Mouse (Mus musculus): ENCODE results near the gene Zdhhc12. TPM values are rescaled to one million over a fixed set of nuclear protein-coding genes. Genes with fewer than 3 reads are reported as not detected.
"Not testable (repeated sequence)": the region's sequence is repeated elsewhere in the genome, so short reads cannot be mapped to it uniquely, and the experiment has no call there.

Zdhhc12 gene
- 1 to 10 TPM; 3.1 to 3.9 (median 3.4) TPM for total RNA-seq (2022)

GRCm38 (mm10) chr2:30093471-30094207, at the start of gene Zdhhc12:
Gene Zdhhc12 (minus strand): TSS chr2:30093648.
- peak; percentile 83 to 91 for DNase-seq (ENCODE audit: low spot score in 2 of 2)

DNA sequence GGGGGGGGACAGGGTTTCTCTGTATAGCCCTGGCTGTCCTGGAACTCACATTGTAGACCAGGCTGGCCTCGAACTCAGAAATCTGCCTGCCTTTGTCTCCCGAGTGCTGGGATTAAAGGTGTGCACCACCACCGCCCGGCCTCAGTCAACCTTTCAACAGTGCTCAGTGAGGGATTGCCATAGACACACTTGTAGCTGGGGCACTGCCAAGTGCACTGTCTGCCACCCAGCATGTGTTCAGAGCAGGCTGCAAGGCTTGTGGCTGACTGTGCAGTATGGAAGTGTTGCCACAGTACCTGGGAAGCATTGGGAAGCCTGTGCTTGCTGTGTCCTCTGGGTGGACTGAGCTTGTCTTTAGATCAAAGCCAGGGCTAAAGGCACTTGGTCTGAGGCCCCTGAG, 46.6 kb upstream of the Zdhhc12 start:
- DNase-seq (ENCODE audit: low spot score in 2 of 2): not testable (repeated sequence)

- DNase-seq (ENCODE audit: low spot score in 2 of 2): no peak
Observed at GRCm38 (mm10) chr2:30136458-30136857, 43.0 kb upstream of the Zdhhc12 start.

GRCm38 (mm10) chr2:30134928-30135620, 41.6 kb upstream of the Zdhhc12 start:
- DNase-seq (ENCODE audit: low spot score in 2 of 2): no peak

- no peak for DNase-seq (ENCODE audit: low spot score in 2 of 2)
Observed at GRCm38 (mm10) chr2:30134378-30134711, 40.9 kb upstream of the Zdhhc12 start.

GRCm38 (mm10) chr2:30133613-30134377, 40.3 kb upstream of the Zdhhc12 start, which contains the start of gene Tbc1d13:
Gene Tbc1d13 (plus strand): TSS chr2:30133746.
- DNase-seq (ENCODE audit: low spot score in 2 of 2): peak; percentile 99

GRCm38 (mm10) chr2:30132801-30133612, 39.6 kb upstream of the Zdhhc12 start:
- peak; percentile 32 to 34 for DNase-seq (ENCODE audit: low spot score in 2 of 2)

DNA sequence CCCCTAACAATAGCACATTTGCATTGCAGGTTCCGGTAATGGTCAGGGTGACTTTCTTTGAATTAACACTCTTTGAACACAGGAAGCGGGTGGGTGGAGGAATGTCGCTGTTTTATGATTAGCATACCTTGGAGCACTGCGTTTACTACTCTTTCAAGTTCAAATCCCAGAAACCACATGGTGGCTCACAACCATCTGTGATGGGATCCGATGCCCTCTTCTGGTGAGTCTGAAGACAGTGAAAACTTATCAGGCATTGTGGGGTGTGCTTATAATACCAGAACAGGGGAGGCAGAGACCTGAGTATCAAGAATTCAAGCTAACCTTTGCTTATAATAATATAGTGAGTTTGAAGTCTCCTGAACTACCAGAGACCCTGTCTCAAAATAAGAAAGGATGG, 37.8 kb upstream of the Zdhhc12 start:
- not testable (repeated sequence) for DNase-seq (ENCODE audit: low spot score in 2 of 2)

DNA sequence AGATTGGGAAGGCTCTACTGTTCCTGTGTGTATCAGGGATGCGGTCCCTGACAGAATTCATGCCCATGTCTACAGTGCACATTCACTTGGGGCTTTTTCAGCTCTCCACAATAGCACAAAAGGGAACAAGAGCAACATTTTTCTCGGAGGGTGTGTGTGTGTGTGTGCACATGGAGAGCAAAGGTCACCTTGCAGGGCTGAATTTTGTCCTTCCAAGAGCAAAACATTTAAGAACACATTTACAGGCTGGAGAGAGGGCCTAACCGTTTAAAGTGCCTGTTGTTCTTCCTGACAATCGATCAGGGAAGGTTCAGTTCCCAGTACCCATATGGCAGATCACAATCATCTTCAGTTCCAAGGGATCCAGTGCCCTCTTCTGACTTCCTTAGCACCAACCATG, 36.7 kb upstream of the Zdhhc12 start:
- no peak for DNase-seq (ENCODE audit: low spot score in 2 of 2)

DNA sequence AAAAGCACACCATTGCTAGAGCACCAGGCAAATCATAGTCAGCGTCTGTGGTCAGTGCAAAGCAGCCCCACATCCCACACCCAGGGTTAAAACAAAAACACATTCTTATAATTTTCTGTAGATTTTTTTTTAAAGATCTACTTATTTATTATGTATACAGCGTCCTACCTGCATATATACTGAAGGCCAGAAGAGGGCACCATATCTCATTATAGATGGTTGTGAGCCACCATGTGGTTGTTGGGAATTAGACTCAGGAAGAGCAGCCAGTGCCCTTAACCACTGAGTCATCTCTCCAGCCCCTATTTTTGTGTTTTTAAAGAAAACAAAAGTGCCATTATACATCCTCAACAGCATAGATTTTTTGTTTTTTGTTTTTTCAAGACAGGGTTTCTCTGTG, 35.3 kb upstream of the Zdhhc12 start:
- DNase-seq (ENCODE audit: low spot score in 2 of 2): no peak

GRCm38 (mm10) chr2:30124472-30125274, 31.2 kb upstream of the Zdhhc12 start, which contains the start of gene Zer1:
Gene Zer1 (minus strand): TSS chr2:30124585.
- DNase-seq (ENCODE audit: low spot score in 2 of 2): peak; percentile 95

DNA sequence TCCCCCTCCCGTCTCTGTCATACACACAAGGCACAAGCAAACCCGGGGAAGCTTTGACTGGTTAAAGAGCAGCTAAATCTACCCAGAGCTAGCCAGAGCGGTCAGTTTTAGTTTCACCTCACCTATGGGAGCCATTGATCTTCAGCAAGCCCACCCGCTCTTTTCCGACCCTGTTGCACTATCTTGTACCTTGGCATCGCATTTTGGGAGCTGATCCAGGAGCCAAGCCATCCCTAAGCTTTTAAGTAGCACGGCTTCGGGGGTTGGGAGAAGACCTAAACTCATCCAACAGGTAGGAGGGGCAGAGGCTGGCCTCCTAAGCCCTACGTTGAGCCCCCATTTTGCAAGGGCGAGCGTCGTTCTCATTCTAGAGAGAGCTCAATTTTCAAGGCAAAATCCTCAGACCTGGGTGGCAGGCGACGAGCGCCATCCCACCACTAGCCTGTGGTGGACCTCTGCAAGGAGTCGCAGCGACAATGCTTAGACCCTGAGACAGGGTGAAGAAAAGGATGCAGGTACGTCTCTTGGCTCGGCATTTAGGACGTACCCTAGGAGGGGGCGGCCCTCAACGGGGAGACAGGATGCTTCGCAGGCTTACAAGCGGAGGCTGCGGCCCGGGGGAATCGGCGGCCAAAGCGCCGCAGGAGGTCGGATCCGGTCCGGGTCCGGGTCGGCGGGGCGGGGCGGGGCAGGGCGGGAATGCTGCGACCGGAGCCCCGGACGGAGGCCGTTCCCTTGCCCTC, 30.5 kb upstream of the Zdhhc12 start:
- DNase-seq (ENCODE audit: low spot score in 2 of 2): no peak

DNA sequence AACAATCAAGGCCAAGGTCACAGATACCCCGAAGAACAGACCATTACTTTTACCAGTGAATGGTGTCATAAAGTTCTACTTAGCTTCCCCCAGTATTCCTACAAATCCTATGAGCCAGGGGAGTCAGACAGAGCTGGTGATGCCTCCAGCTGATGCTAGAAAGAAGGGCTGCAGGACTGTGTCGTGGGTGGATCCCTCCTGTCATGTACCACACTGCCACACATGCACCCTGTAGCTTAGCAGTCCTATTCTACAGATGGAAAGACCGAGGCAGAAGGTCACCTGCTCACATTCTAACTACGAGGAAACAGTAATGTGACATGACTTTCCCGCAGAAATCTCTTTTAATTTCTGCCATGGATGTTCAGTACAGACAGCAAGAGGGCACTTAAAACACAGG, 29.3 kb upstream of the Zdhhc12 start:
- DNase-seq (ENCODE audit: low spot score in 2 of 2): no peak

- DNase-seq (ENCODE audit: low spot score in 2 of 2): no peak
Observed at GRCm38 (mm10) chr2:30120269-30120668, 26.8 kb upstream of the Zdhhc12 start.

- DNase-seq (ENCODE audit: low spot score in 2 of 2): no peak
Observed at GRCm38 (mm10) chr2:30119641-30120051, 26.2 kb upstream of the Zdhhc12 start.

DNA sequence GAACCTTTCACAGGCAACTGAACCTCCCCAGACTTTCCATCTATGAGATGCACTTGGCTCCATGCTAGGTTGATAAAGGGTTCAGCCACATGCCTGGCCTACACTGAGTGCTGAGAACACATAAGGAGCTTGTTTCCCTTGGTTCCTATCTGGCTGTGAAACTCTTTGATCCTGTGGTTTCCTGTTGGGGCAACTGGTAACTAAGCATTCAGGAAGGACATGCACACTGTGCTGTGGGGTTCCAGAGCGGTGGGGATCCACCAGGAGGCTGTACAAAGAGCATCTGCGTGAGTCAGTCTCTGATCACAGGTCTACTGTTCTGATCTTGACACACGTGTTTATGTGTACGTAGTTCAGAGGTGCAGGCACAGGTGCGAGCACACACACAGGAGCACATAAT, 19.1 kb upstream of the Zdhhc12 start:
- DNase-seq (ENCODE audit: low spot score in 2 of 2): no peak

DNA sequence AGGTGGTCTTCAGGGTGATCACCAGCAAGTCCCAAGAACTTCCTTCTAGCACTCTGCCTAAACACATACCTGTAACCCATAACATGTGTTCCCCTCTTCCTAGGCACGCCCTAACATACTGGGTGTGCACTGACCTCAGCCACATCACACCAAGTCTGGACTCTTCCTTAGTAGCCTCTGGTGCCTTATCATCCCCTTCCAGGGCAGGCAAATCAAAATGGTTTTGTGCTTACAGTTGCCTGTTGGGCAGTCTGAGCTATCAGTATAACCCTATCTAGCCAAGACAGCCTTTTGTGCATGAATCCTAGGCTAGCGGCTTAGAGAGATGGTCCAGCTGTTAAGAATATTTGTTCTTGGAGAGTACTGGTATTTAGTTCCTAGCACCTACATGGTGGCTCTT, 18.1 kb upstream of the Zdhhc12 start:
- no peak for DNase-seq (ENCODE audit: low spot score in 2 of 2)

DNA sequence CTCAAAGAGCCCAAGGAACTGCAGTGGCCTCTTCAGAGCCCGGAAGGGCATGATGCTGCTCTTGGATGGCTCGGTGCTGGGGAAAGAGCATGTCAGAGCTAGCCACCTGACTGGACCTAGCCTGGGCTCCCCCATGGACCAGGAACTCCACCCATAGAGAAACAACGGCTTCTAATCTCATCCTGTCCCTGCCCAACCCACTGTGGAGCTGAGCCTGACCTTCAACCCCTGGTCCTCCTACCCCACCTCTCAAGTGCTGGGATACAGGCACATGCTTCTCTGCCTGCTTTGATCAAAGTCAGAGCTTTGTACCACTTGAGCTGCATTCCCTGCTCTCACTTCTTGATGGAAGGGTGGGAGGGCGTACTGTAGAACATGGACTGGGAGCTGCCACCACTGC, 14.8 kb upstream of the Zdhhc12 start:
- DNase-seq (ENCODE audit: low spot score in 2 of 2): no peak

DNA sequence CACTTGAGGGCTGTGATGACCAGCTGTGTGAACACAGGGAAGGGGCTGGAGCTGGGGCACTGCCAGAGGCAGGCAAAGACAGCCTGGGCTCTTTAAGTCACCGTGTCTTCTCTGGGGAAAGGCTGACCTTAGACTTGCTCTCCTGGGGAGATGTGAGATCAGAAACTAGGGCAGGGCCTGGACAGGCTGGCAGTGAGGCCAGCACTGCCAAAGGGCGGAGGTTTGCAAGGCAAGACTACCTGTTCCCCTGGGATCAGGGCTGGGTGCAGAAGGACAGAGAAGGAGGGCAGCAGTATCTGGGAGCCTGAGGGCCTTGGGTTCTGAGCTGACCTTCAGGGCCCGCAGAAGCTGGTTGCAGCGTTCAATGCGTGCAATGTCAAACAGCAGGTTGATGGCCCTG, 14.2 kb upstream of the Zdhhc12 start:
- no peak for DNase-seq (ENCODE audit: low spot score in 2 of 2)

DNA sequence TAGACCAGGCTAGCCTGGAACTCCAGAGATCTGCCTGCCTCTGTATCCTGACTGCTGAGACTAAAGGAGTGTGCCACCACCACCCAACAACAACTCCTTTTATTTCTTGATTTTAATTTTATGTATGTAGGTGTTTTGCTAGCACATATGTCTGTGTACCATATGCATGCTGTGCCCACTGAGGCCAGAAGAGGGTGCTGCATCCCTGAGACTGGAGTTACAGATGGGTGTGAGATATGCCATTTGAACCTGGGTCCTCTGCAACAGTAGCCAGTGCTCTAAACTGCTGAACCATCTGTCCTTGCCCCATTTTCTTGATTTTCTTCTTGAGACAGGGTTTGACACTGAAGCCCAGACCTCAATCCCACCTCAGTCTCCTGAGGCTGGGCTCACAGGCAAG, 12.9 kb upstream of the Zdhhc12 start:
- no peak for DNase-seq (ENCODE audit: low spot score in 2 of 2)

Data from gastrocnemius, adult 8-10 months (tissue).